Mouse (Mus musculus): ENCODE results near the gene Schip1.

The Schip1 gene

GRCm38 (mm10) chr3:68477478-68477877 is 412.9 kb downstream of the Schip1 start:
- DNase-seq (ENCODE audit: low read depth) = no peak

GRCm38 (mm10) chr3:68479266-68479665 is 414.7 kb downstream of the Schip1 start:
- DNase-seq (ENCODE audit: low read depth) = no peak

- DNase-seq (ENCODE audit: low read depth) = no peak
Observed at GRCm38 (mm10) chr3:68483517-68483916, 418.9 kb downstream of the Schip1 start.

- DNase-seq (ENCODE audit: low read depth) = no peak
Observed at GRCm38 (mm10) chr3:68484021-68484420, 419.4 kb downstream of the Schip1 start.

- no peak for DNase-seq (ENCODE audit: low read depth)
Observed at GRCm38 (mm10) chr3:68484561-68484960, 420.0 kb downstream of the Schip1 start.

- no peak for DNase-seq (ENCODE audit: low read depth)
Observed at GRCm38 (mm10) chr3:68487621-68488020, 423.0 kb downstream of the Schip1 start.

- DNase-seq (ENCODE audit: low read depth) = no peak
Observed at GRCm38 (mm10) chr3:68488316-68488715, 423.7 kb downstream of the Schip1 start.

- DNase-seq (ENCODE audit: low read depth) = no peak
Observed at GRCm38 (mm10) chr3:68491516-68491915, 426.9 kb downstream of the Schip1 start.

- no peak for DNase-seq (ENCODE audit: low read depth)
Observed at GRCm38 (mm10) chr3:68492066-68492465, 427.5 kb downstream of the Schip1 start.

GRCm38 (mm10) chr3:68492513-68492912 is 427.9 kb downstream of the Schip1 start:
- no peak for DNase-seq (ENCODE audit: low read depth)

- no peak for DNase-seq (ENCODE audit: low read depth)
Observed at GRCm38 (mm10) chr3:68493170-68493585, 428.6 kb downstream of the Schip1 start.

GRCm38 (mm10) chr3:68493586-68494295 is 429.1 kb downstream of the Schip1 start:
- no peak for DNase-seq (ENCODE audit: low read depth)

GRCm38 (mm10) chr3:68494296-68495095 is 429.9 kb downstream of the Schip1 start:
- DNase-seq (ENCODE audit: low read depth) = no peak

GRCm38 (mm10) chr3:68495096-68495735 is 430.6 kb downstream of the Schip1 start:
- no peak for DNase-seq (ENCODE audit: low read depth)

GRCm38 (mm10) chr3:68495736-68496242 is 431.2 kb downstream of the Schip1 start:
- DNase-seq (ENCODE audit: low read depth) = no peak

- DNase-seq (ENCODE audit: low read depth) = no peak
Observed at GRCm38 (mm10) chr3:68496513-68496912, 431.9 kb downstream of the Schip1 start.

GRCm38 (mm10) chr3:68499532-68500152 is 435.0 kb downstream of the Schip1 start:
- DNase-seq (ENCODE audit: low read depth) = peak; percentile 66

GRCm38 (mm10) chr3:68504838-68505237 is 440.2 kb downstream of the Schip1 start:
- no peak for DNase-seq (ENCODE audit: low read depth)

GRCm38 (mm10) chr3:68506769-68507318 is 442.2 kb downstream of the Schip1 start:
- no peak for DNase-seq (ENCODE audit: low read depth)

- DNase-seq (ENCODE audit: low read depth) = no peak
Observed at GRCm38 (mm10) chr3:68508629-68509028, 444.0 kb downstream of the Schip1 start.

- DNase-seq (ENCODE audit: low read depth) = peak; percentile 60
Observed at GRCm38 (mm10) chr3:68510872-68511271, 446.3 kb downstream of the Schip1 start.

- DNase-seq (ENCODE audit: low read depth) = no peak
Observed at GRCm38 (mm10) chr3:68511744-68512143, 447.1 kb downstream of the Schip1 start.
